Mouse (Mus musculus) ES-E14 (cell line): ENCODE measurements around the gene Rabep2. TPM values are rescaled to one million over a fixed set of nuclear protein-coding genes. Genes with fewer than 3 reads are reported as not detected.
A peak's percentile ranks its signal among the peaks of the same experiment; 100 is the strongest.

Source experiments
- DNase-seq: peaks from one replicate; pipeline ENCODE4 v3.0.0-alpha.2; 2013; ENCODE audit warnings: low read depth, low spot score
- H3K27ac ChIP-seq: 2 replicates; pipeline ENCODE4 v1.5.1; 2012; ENCODE audit warnings: low read depth, mild to moderate bottlenecking, low read length, moderate library complexity, mixed read lengths; ENCODE audit not compliant: poor library complexity, insufficient read depth, severe bottlenecking
- H3K36me3 ChIP-seq: 2 replicates; pipeline ENCODE4 v1.6.1; 2012; ENCODE audit warnings: mild to moderate bottlenecking, low read length, moderate library complexity, mixed read lengths; ENCODE audit not compliant: control insufficient read depth, poor library complexity, insufficient read depth, severe bottlenecking
- H3K4me1 ChIP-seq, 2 experiments: fragments of 150-350 bp in 1 of 2; sonication (generic) in 1 of 2; 2 replicates each; pipeline ENCODE4 v1.6.1; 2012; ENCODE audit warnings: low read length in 2 of 2, mild to moderate bottlenecking in 1 of 2, mixed read lengths in 1 of 2; ENCODE audit not compliant: control insufficient read depth in 2 of 2, insufficient read depth in 2 of 2, poor library complexity in 1 of 2
- H3K4me3 ChIP-seq, 2 experiments: fragments of 150-350 bp in 1 of 2; sonication (generic) in 1 of 2; 2 replicates each; pipeline ENCODE4 v1.5.1; 2012; ENCODE audit warnings: low read length in 2 of 2, low read depth in 1 of 2, mild to moderate bottlenecking in 1 of 2, mixed read lengths in 1 of 2; ENCODE audit not compliant: insufficient read depth in 1 of 2, poor library complexity in 1 of 2, severe bottlenecking in 1 of 2
- H3K9ac ChIP-seq: 2 replicates; pipeline ENCODE4 v1.6.1; 2012; ENCODE audit warnings: low read depth, mild to moderate bottlenecking, low read length, mixed read lengths; ENCODE audit not compliant: poor library complexity, insufficient read depth, severe bottlenecking
- H3K9me3 ChIP-seq: fragments of 150-350 bp; sonication (generic); 2 replicates; pipeline ENCODE4 v1.6.1; 2012; ENCODE audit warnings: low read depth, mild to moderate bottlenecking, low read length; ENCODE audit not compliant: control insufficient read depth, insufficient read depth
- CHD2 ChIP-seq: IDR thresholded peaks from 2 replicates; pipeline ENCODE4 v1.6.1; 2014; ENCODE audit warnings: mild to moderate bottlenecking, low read depth, low read length, inconsistent platforms
- HCFC1 ChIP-seq: IDR thresholded peaks from 2 replicates; pipeline ENCODE4 v1.6.1; 2012; ENCODE audit warnings: low read length, inconsistent platforms, borderline replicate concordance; ENCODE audit not compliant: insufficient read depth
- MAFK ChIP-seq: IDR thresholded peaks from 2 replicates; pipeline ENCODE4 v1.6.1; 2014; ENCODE audit warnings: mild to moderate bottlenecking, low read depth, low read length, inconsistent platforms; ENCODE audit not compliant: insufficient read depth
- ZC3H11A ChIP-seq: IDR thresholded peaks from 2 replicates; pipeline ENCODE4 v1.6.1; 2012; ENCODE audit warnings: low read depth, mild to moderate bottlenecking, inconsistent platforms, low read length, borderline replicate concordance
- ZNF384 ChIP-seq: IDR thresholded peaks from 2 replicates; pipeline ENCODE4 v1.6.1; 2012; ENCODE audit warnings: low read depth, low read length, inconsistent platforms
- in situ Hi-C, 2 experiments: fragments of 600-800 bp; cut with MboI; formaldehyde crosslinking; loops; one replicate each; pipeline ENCODE4 v1.15.1; 2025; ENCODE audit warnings: low sequenced_read_pairs in 2 of 2, inconsistent platforms in 1 of 2; ENCODE audit not compliant: unreplicated experiment in 2 of 2
- total RNA-seq: library from RNA; depleted of rRNA; stranded (reverse); fragments of 300-350 nt; gene quantifications from 2 replicates; pipeline ENCODE4 v1.2.3, GENCODE M21; 2012

Rabep2 gene
- total RNA-seq, 1 experiment = 22.1 TPM

DNA sequence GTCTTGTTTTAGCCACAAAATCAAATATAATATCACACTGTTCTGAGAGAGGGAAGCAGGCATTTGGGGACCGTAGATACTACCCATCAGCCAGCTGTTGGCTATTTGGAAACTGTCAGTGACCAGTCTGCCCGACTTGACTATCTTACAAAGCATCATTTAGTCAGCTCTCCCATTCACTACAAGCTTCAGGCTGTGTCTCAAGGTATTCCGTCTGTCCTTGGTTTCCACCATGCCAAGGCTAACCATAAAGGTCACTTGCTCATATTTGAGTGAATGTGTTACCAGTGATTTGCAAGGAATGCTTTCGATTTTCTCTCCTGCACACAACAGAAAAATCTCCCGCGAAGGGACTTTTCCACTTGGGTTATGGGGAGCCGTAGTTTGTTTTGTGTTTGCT lies 6.2 kb downstream of the Rabep2 start:
- no peak for DNase-seq
- Histone ChIP-seq H3K9ac (no peak overlapping the region), H3K9me3 (no peaks in the 10 kb centered on the region), H3K36me3 (peaks cover 9% of the 10 kb centered on the region; the same call in 1 of the 2 replicates), H3K4me1 (peaks cover 5 to 7% of the 10 kb centered on the region in 2 experiments; a peak in 3 of 4 replicates), H3K27ac (no peak overlapping the region), H3K4me3 (no peak overlapping the region)
- in situ Hi-C loops = no loop called here
- TF ChIP-seq HCFC1 (no peak), CHD2 (no peak), MAFK (no peak), ZC3H11A (no peak), ZNF384 (no peak)

GRCm38 (mm10) chr7:126435801-126436200 lies 7.2 kb downstream of the Rabep2 start:
- no peak for DNase-seq
- Histone ChIP-seq H3K36me3 (peaks cover 11% of the 10 kb centered on the region; the same call in 1 of the 2 replicates), H3K27ac (no peak overlapping the region), H3K4me3 (no peak overlapping the region), H3K4me1 (peaks cover 5 to 9% of the 10 kb centered on the region in 2 experiments; a peak in 3 of 4 replicates), H3K9me3 (no peaks in the 10 kb centered on the region), H3K9ac (no peak overlapping the region)
- in situ Hi-C loops = no loop called here
- TF ChIP-seq ZNF384 = no peak
- TF ChIP-seq CHD2 = no peak
- TF ChIP-seq MAFK = no peak
- no peak for TF ChIP-seq HCFC1
- no peak for TF ChIP-seq ZC3H11A

- in situ Hi-C loops = no loop called here
- Histone ChIP-seq H3K4me1 (peaks cover 5 to 9% of the 10 kb centered on the region in 2 experiments; a peak in 3 of 4 replicates), H3K9ac (no peak overlapping the region), H3K9me3 (no peaks in the 10 kb centered on the region), H3K4me3 (no peak overlapping the region), H3K36me3 (peaks cover 13% of the 10 kb centered on the region; the same call in 1 of the 2 replicates), H3K27ac (no peak overlapping the region)
- TF ChIP-seq ZC3H11A (0 out of 2 replicates have a peak, but pooled peaks have one; percentile 3), HCFC1 (no peak)
- peak; percentile 54 for DNase-seq
These were observed 8.3 kb downstream of the Rabep2 start for GRCm38 (mm10) chr7:126436851-126437250.

DNA sequence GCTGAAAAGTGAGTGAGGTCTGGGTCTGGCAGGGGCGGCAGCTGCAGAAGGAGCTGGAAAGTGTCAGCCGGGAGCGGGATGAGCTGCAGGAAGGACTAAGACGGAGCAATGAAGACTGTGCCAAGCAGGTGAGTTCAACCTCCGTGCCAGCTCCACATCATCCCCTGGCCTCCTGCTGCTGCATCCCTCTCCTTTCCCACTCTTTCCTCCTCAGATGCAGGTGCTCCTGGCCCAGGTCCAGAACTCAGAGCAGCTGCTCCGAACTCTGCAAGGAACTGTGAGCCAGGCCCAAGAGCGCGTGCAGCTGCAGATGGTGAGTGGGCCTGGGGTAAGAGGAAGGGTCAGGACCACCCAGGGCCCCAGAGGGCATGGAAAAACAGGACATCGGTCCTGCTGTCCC lies 11.6 kb downstream of the Rabep2 start:
- in situ Hi-C loops = no loop called here
- Histone ChIP-seq H3K9ac (no peak overlapping the region), H3K36me3 (peaks cover 18% of the 10 kb centered on the region), H3K4me1 (peaks cover 5 to 9% of the 10 kb centered on the region in 2 experiments; a peak in 3 of 4 replicates), H3K9me3 (no peaks in the 10 kb centered on the region), H3K4me3 (no peak overlapping the region), H3K27ac (no peak overlapping the region)
- TF ChIP-seq ZC3H11A = no peak
- DNase-seq = no peak

DNA sequence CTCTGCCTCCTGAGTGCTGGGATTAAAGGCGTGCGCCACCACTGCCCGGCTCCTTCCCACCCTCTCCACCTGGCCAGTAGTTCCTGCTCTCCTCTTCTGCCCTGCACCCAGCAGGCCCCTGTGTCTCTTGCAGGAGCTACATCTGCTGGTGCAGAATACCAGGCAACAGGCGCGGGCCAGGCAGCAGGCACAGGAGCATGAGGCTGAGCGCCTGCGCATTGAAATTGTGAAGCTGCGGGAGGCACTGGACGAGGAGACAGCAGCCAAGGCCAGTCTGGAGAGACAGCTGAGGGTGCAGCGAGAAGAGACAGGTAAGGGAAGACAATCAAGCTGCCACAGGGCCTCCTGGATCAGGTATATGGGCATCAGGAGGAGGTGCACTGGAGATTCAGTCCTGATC lies 15.4 kb downstream of the Rabep2 start:
- peaks cover 0 to 4% of the 10 kb centered on the region in 2 experiments; a peak in 1 of 4 replicates for H3K4me1 ChIP-seq
- H3K9me3 ChIP-seq = no peaks in the 10 kb centered on the region
- in situ Hi-C loops = no loop called here
- H3K9ac ChIP-seq = no peak overlapping the region
- TF ChIP-seq ZC3H11A (no peak), MAFK (no peak), HCFC1 (no peak), CHD2 (no peak), ZNF384 (no peak)
- no peak overlapping the region for H3K4me3 ChIP-seq
- no peak for DNase-seq
- no peak overlapping the region for H3K27ac ChIP-seq
- H3K36me3 ChIP-seq = peaks cover 24% of the 10 kb centered on the region
